In genomic region chr11:94631969-94632368, GRCm38 (mm10) we compare ENCODE assay signal across 24 mouse cellular contexts. TPM values are rescaled to one million over a fixed set of nuclear protein-coding genes. Genes with fewer than 3 reads are reported as not detected.
"Had no signal": no experiment of that assay in that cellular context is flagged by ENCODE, and none has a peak within 500 bp of the region (broad histone marks: within the 10 kb centered on the region; RNA-seq: fewer than 3 reads in every experiment).

No protein-coding gene starts in this region.

- ATAC-seq: forebrain, embryonic 16.5 days; hindbrain, embryonic 16.5 days; inflammation-experienced regulatory T-cells, adult 6 months; liver, embryonic 12.5 days had no signal

- H3K27me3 ChIP-seq: heart, embryonic 12.5 days; hindbrain, embryonic 12.5 days; limb, embryonic 13.5 days; limb, embryonic 15.5 days; liver, embryonic 12.5 days had no signal

- H3K9me3 ChIP-seq: heart, embryonic 12.5 days; hindbrain, embryonic 10.5 days; hindbrain, embryonic 12.5 days; limb, embryonic 13.5 days; limb, embryonic 15.5 days; liver, embryonic 12.5 days had no signal

- DNase-seq: gastrocnemius, adult 2 months; gastrocnemius, postnatal 10 days; gastrocnemius, postnatal 25 days; heart, adult 2 months; heart, postnatal 10 days; heart, postnatal 4 days; kidney, adult 18-20 months; kidney, adult 8-10 months; kidney, postnatal 10 days; kidney, postnatal 25 days; kidney, postnatal 4 days; left cerebral cortex, postnatal 4 days had no signal

- H3K4me3 ChIP-seq: gastrocnemius, adult 2 months; heart, adult 2 months; layer of hippocampus, adult 2 months had no signal

- H3K27ac ChIP-seq: gastrocnemius, adult 2 months; heart, adult 2 months; hindbrain, embryonic 10.5 days; hindbrain, embryonic 12.5 days; hindbrain, embryonic 14.5 days; layer of hippocampus, adult 2 months; limb, embryonic 13.5 days; limb, embryonic 15.5 days; liver, embryonic 12.5 days had no signal

- H3K9ac ChIP-seq: heart, embryonic 12.5 days; hindbrain, embryonic 12.5 days; hindbrain, embryonic 14.5 days; limb, embryonic 15.5 days had no signal

RNA-seq across cellular contexts. Expression of gene Eme1, which starts 21.8 kb away (rescaled TPM):
- total RNA-seq: gastrocnemius, adult 2 months; heart, adult 2 months had no signal
- polyA plus RNA-seq: liver, adult 2 months had no signal
